Mouse (Mus musculus): ENCODE results near the gene Prss16. TPM values are rescaled to one million over a fixed set of nuclear protein-coding genes. Genes with fewer than 3 reads are reported as not detected.

Prss16 gene
- not detected in 2 replicates for polyA plus RNA-seq (2014; fragmentation: Nextera tagmentation; extraction: Ambion mirVana)

GRCm38 (mm10) chr13:22009642-22010041 is at the start of gene Prss16:
Gene Prss16 (minus strand): TSS chr13:22009742.
- H3K4me3 ChIP-seq (ENCODE audit: low read depth, low read length) = no peak within 1 kb of the TSS
- no peak within 1 kb of the TSS for H3K27ac ChIP-seq (ENCODE audit: low read depth, low read length)
- H3K4me2 ChIP-seq (ENCODE audit: low read depth, low read length) = no peak within 1 kb of the TSS
- peaks cover 15% of the 10 kb centered on the region for H3K4me1 ChIP-seq (ENCODE audit: control insufficient read depth, insufficient read depth, low read length)
- no peak for ATAC-seq (ENCODE audit: low read depth)
- no peaks in the 10 kb centered on the region for H3K9me3 ChIP-seq (ENCODE audit: control insufficient read depth, low read length)
- H3K9ac ChIP-seq (replicated peaks; ENCODE audit: low read depth, low read length) = no peak within 1 kb of the TSS
- H3K36me3 ChIP-seq (ENCODE audit: control insufficient read depth, insufficient read depth, low read length) = no peaks in the 10 kb centered on the region
- WGBS = 38% methylated on average over 6 of the region's 7 CpGs
- peaks cover 81% of the 10 kb centered on the region for H3K27me3 ChIP-seq (ENCODE audit: control insufficient read depth, insufficient read depth, low read length)

- Histone ChIP-seq H3K9ac (replicated peaks; ENCODE audit: low read depth, low read length) (no peak overlapping the region), H3K27me3 (ENCODE audit: control insufficient read depth, insufficient read depth, low read length) (no peaks in the 10 kb centered on the region), H3K4me1 (ENCODE audit: control insufficient read depth, insufficient read depth, low read length) (0 out of 2 replicates have a peak, but pooled peaks cover 3% of the 10 kb centered on the region), H3K9me3 (ENCODE audit: control insufficient read depth, low read length) (no peaks in the 10 kb centered on the region), H3K4me3 (ENCODE audit: low read depth, low read length) (no peak overlapping the region), H3K27ac (ENCODE audit: low read depth, low read length) (no peak overlapping the region), H3K4me2 (ENCODE audit: low read depth, low read length) (no peak overlapping the region), H3K36me3 (ENCODE audit: control insufficient read depth, insufficient read depth, low read length) (no peaks in the 10 kb centered on the region)
- no peak for ATAC-seq (ENCODE audit: low read depth)
- WGBS = 94% methylated on average over 1 of the region's 1 CpGs
Measured at GRCm38 (mm10) chr13:22053754-22054153, 44.2 kb upstream of the Prss16 start.

- H3K9ac ChIP-seq (replicated peaks; ENCODE audit: low read depth, low read length) = peak overlapping the region; percentile 53; the same call in 1 of the 2 replicates
- ATAC-seq (ENCODE audit: low read depth) = peak; percentile 54
- H3K4me2 ChIP-seq (ENCODE audit: low read depth, low read length) = peak overlapping the region; percentile 59
- peak overlapping the region; percentile 83 for H3K27ac ChIP-seq (ENCODE audit: low read depth, low read length)
- 0 out of 2 replicates have a peak, but pooled peaks cover 3% of the 10 kb centered on the region for H3K4me1 ChIP-seq (ENCODE audit: control insufficient read depth, insufficient read depth, low read length)
- H3K27me3 ChIP-seq (ENCODE audit: control insufficient read depth, insufficient read depth, low read length) = no peaks in the 10 kb centered on the region
- 18% methylated on average over 5 of the region's 5 CpGs for WGBS
- no peaks in the 10 kb centered on the region for H3K9me3 ChIP-seq (ENCODE audit: control insufficient read depth, low read length)
- peak overlapping the region; percentile 51 for H3K4me3 ChIP-seq (ENCODE audit: low read depth, low read length)
- H3K36me3 ChIP-seq (ENCODE audit: control insufficient read depth, insufficient read depth, low read length) = no peaks in the 10 kb centered on the region
Measured at GRCm38 (mm10) chr13:22051523-22051859, 41.9 kb upstream of the Prss16 start.

GRCm38 (mm10) chr13:22050591-22051522 is 41.3 kb upstream of the Prss16 start:
- Histone ChIP-seq H3K27ac (ENCODE audit: low read depth, low read length) (peak overlapping the region; percentile 83), H3K9ac (replicated peaks; ENCODE audit: low read depth, low read length) (peak overlapping the region; percentile 53; the same call in 1 of the 2 replicates), H3K36me3 (ENCODE audit: control insufficient read depth, insufficient read depth, low read length) (no peaks in the 10 kb centered on the region), H3K4me1 (ENCODE audit: control insufficient read depth, insufficient read depth, low read length) (0 out of 2 replicates have a peak, but pooled peaks cover 3% of the 10 kb centered on the region), H3K27me3 (ENCODE audit: control insufficient read depth, insufficient read depth, low read length) (no peaks in the 10 kb centered on the region), H3K4me2 (ENCODE audit: low read depth, low read length) (peak overlapping the region; percentile 59), H3K9me3 (ENCODE audit: control insufficient read depth, low read length) (no peaks in the 10 kb centered on the region), H3K4me3 (ENCODE audit: low read depth, low read length) (peak overlapping the region; percentile 51)
- peak; percentile 97 for ATAC-seq (ENCODE audit: low read depth)
- under 1% methylated on average over 52 of the region's 52 CpGs for WGBS

- peak; percentile 41 for ATAC-seq (ENCODE audit: low read depth)
- WGBS = under 1% methylated on average over 14 of the region's 14 CpGs
- H3K36me3 ChIP-seq (ENCODE audit: control insufficient read depth, insufficient read depth, low read length) = no peaks in the 10 kb centered on the region
Measured at GRCm38 (mm10) chr13:22049737-22050440, 40.3 kb upstream of the Prss16 start.

GRCm38 (mm10) chr13:22049041-22049440 is 39.5 kb upstream of the Prss16 start:
- H3K9ac ChIP-seq (replicated peaks; ENCODE audit: low read depth, low read length) = no peak overlapping the region
- H3K27ac ChIP-seq (ENCODE audit: low read depth, low read length) = no peak overlapping the region
- no peaks in the 10 kb centered on the region for H3K27me3 ChIP-seq (ENCODE audit: control insufficient read depth, insufficient read depth, low read length)
- 0 out of 2 replicates have a peak, but pooled peaks cover 3% of the 10 kb centered on the region for H3K4me1 ChIP-seq (ENCODE audit: control insufficient read depth, insufficient read depth, low read length)
- 90% methylated on average over 2 of the region's 2 CpGs for WGBS
- no peak overlapping the region for H3K4me3 ChIP-seq (ENCODE audit: low read depth, low read length)
- no peak overlapping the region; the same call in 1 of the 2 replicates for H3K4me2 ChIP-seq (ENCODE audit: low read depth, low read length)
- H3K36me3 ChIP-seq (ENCODE audit: control insufficient read depth, insufficient read depth, low read length) = no peaks in the 10 kb centered on the region
- H3K9me3 ChIP-seq (ENCODE audit: control insufficient read depth, low read length) = no peaks in the 10 kb centered on the region
- ATAC-seq (ENCODE audit: low read depth) = no peak

More at GRCm38 (mm10) chr13:22049737-22050440, 40.3 kb upstream of the Prss16 start:
- Histone ChIP-seq H3K27me3 (ENCODE audit: control insufficient read depth, insufficient read depth, low read length) (no peaks in the 10 kb centered on the region), H3K4me3 (ENCODE audit: low read depth, low read length) (peak overlapping the region; percentile 51), H3K9me3 (ENCODE audit: control insufficient read depth, low read length) (no peaks in the 10 kb centered on the region), H3K9ac (replicated peaks; ENCODE audit: low read depth, low read length) (peak overlapping the region; percentile 3), H3K27ac (ENCODE audit: low read depth, low read length) (peak overlapping the region; percentile 83), H3K4me1 (ENCODE audit: control insufficient read depth, insufficient read depth, low read length) (0 out of 2 replicates have a peak, but pooled peaks cover 3% of the 10 kb centered on the region), H3K4me2 (ENCODE audit: low read depth, low read length) (peak overlapping the region; percentile 59)

GRCm38 (mm10) chr13:22045311-22045710 is 35.8 kb upstream of the Prss16 start:
- Histone ChIP-seq H3K27ac (ENCODE audit: low read depth, low read length) (no peak overlapping the region), H3K9ac (replicated peaks; ENCODE audit: low read depth, low read length) (no peak overlapping the region), H3K9me3 (ENCODE audit: control insufficient read depth, low read length) (no peaks in the 10 kb centered on the region), H3K4me3 (ENCODE audit: low read depth, low read length) (no peak overlapping the region), H3K4me1 (ENCODE audit: control insufficient read depth, insufficient read depth, low read length) (peaks cover 17% of the 10 kb centered on the region), H3K36me3 (ENCODE audit: control insufficient read depth, insufficient read depth, low read length) (no peaks in the 10 kb centered on the region), H3K4me2 (ENCODE audit: low read depth, low read length) (no peak overlapping the region), H3K27me3 (ENCODE audit: control insufficient read depth, insufficient read depth, low read length) (no peaks in the 10 kb centered on the region)
- no peak for ATAC-seq (ENCODE audit: low read depth)
- WGBS = 71% methylated on average over 2 of the region's 2 CpGs

GRCm38 (mm10) chr13:22044432-22045155 is 35.1 kb upstream of the Prss16 start:
- H3K4me3 ChIP-seq (ENCODE audit: low read depth, low read length) = no peak overlapping the region

More at GRCm38 (mm10) chr13:22044432-22045155, 35.1 kb upstream of the Prss16 start:
- no peaks in the 10 kb centered on the region for H3K9me3 ChIP-seq (ENCODE audit: control insufficient read depth, low read length)
- H3K36me3 ChIP-seq (ENCODE audit: control insufficient read depth, insufficient read depth, low read length) = no peaks in the 10 kb centered on the region
- no peak for ATAC-seq (ENCODE audit: low read depth)
- H3K4me2 ChIP-seq (ENCODE audit: low read depth, low read length) = no peak overlapping the region
- peaks cover 16% of the 10 kb centered on the region for H3K4me1 ChIP-seq (ENCODE audit: control insufficient read depth, insufficient read depth, low read length)
- H3K27me3 ChIP-seq (ENCODE audit: control insufficient read depth, insufficient read depth, low read length) = no peaks in the 10 kb centered on the region
- H3K9ac ChIP-seq (replicated peaks; ENCODE audit: low read depth, low read length) = no peak overlapping the region
- no peak overlapping the region for H3K27ac ChIP-seq (ENCODE audit: low read depth, low read length)
- 91% methylated on average over 6 of the region's 6 CpGs for WGBS

All from neural tube, embryonic 14.5 days (tissue).